Mouse (Mus musculus): Measurements from ENCODE around the gene Cald1. TPM values are rescaled to one million over a fixed set of nuclear protein-coding genes. Genes with fewer than 3 reads are reported as not detected.

Gene Cald1
- polyA plus RNA-seq, 1 experiment from 2014 or later, result 232 TPM

GRCm38 (mm10) chr6:34758340-34758739 lies 160.0 kb downstream of the Cald1 start:
- DNase-seq (ENCODE audit: low spot score), result no peak
- H3K27ac ChIP-seq (replicated peaks), result no peak overlapping the region
- H3K27me3 ChIP-seq (replicated peaks; ENCODE audit: low read depth, poor library complexity, severe bottlenecking), result no peaks in the 10 kb centered on the region
- 93% methylated on average over 2 of the region's 2 CpGs for WGBS
- no peaks in the 10 kb centered on the region for H3K4me1 ChIP-seq
- H3K9me3 ChIP-seq, result no peaks in the 10 kb centered on the region
- peaks cover 85% of the 10 kb centered on the region for H3K36me3 ChIP-seq (replicated peaks)
- H3K4me3 ChIP-seq, result no peak overlapping the region

GRCm38 (mm10) chr6:34760023-34760422 lies 161.7 kb downstream of the Cald1 start:
- Histone ChIP-seq H3K4me1 (no peaks in the 10 kb centered on the region), H3K27ac (replicated peaks) (no peak overlapping the region), H3K9me3 (no peaks in the 10 kb centered on the region), H3K4me3 (no peak overlapping the region), H3K36me3 (replicated peaks) (peaks cover 99% of the 10 kb centered on the region), H3K27me3 (replicated peaks; ENCODE audit: low read depth, poor library complexity, severe bottlenecking) (no peaks in the 10 kb centered on the region)
- WGBS, result 50% methylated on average over 4 of the region's 4 CpGs
- no peak for DNase-seq (ENCODE audit: low spot score)

DNA sequence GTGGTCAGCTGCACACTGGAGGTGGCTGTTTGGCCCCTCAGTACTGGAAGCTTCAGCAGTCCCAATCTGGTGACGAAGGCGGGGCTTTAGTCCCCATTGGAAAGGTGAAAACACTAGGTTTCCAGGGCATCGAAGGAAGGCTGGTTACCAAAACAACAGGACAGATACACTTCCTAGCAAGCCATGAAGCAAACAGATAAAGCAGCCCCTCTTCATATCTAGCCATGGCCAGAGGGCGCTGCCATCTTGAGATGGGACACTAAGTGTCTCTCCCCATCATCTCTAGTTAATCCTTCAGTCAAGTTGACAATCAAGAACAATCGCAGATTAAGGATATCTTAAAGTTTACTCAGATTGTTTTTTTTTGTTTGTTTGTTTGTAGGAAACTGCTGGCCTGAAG lies 167.4 kb downstream of the Cald1 start:
- Histone ChIP-seq H3K4me1 (no peaks in the 10 kb centered on the region), H3K27ac (replicated peaks) (no peak overlapping the region), H3K9me3 (no peaks in the 10 kb centered on the region), H3K4me3 (no peak overlapping the region), H3K27me3 (replicated peaks; ENCODE audit: low read depth, poor library complexity, severe bottlenecking) (no peaks in the 10 kb centered on the region), H3K36me3 (replicated peaks) (peaks cover 98% of the 10 kb centered on the region)
- no peak for DNase-seq (ENCODE audit: low spot score)
- WGBS, result 92% methylated on average over 5 of the region's 5 CpGs

GRCm38 (mm10) chr6:34769984-34770383 lies 171.7 kb downstream of the Cald1 start:
- WGBS, result 95% methylated on average over 2 of the region's 2 CpGs
- H3K27ac ChIP-seq (replicated peaks), result no peak overlapping the region
- no peaks in the 10 kb centered on the region for H3K9me3 ChIP-seq
- no peaks in the 10 kb centered on the region for H3K4me1 ChIP-seq
- peaks cover 96% of the 10 kb centered on the region for H3K36me3 ChIP-seq (replicated peaks)
- no peaks in the 10 kb centered on the region for H3K27me3 ChIP-seq (replicated peaks; ENCODE audit: low read depth, poor library complexity, severe bottlenecking)
- no peak for DNase-seq (ENCODE audit: low spot score)
- no peak overlapping the region for H3K4me3 ChIP-seq

DNA sequence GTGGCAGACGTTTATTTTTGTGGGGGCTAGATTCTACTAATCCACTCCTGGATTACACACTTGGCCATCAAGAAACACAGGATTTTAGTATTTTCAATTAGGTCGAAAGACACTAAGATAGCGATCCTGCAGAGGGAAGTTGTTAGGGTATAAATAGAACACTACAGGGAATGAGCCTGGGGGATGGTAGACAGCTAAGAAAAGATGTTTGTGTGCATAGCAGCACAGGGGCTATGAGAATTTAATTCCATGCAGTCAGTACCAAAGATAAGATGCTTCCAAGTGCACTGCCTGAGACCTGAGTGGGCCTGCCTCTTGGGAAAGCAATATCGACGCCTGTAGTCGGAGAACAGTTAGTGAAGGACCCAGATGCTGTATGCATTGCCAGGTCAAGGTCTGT lies 172.2 kb downstream of the Cald1 start:
- H3K4me3 ChIP-seq, result no peak overlapping the region
- no peaks in the 10 kb centered on the region for H3K27me3 ChIP-seq (replicated peaks; ENCODE audit: low read depth, poor library complexity, severe bottlenecking)
- H3K36me3 ChIP-seq (replicated peaks), result peaks cover 91% of the 10 kb centered on the region
- 90% methylated on average over 6 of the region's 6 CpGs for WGBS
- no peak overlapping the region for H3K27ac ChIP-seq (replicated peaks)
- DNase-seq (ENCODE audit: low spot score), result no peak
- no peaks in the 10 kb centered on the region for H3K4me1 ChIP-seq
- no peaks in the 10 kb centered on the region for H3K9me3 ChIP-seq

- no peak overlapping the region for H3K4me3 ChIP-seq
- no peak overlapping the region for H3K27ac ChIP-seq (replicated peaks)
- no peak for DNase-seq (ENCODE audit: low spot score)
- H3K27me3 ChIP-seq (replicated peaks; ENCODE audit: low read depth, poor library complexity, severe bottlenecking), result no peaks in the 10 kb centered on the region
- H3K4me1 ChIP-seq, result no peaks in the 10 kb centered on the region
- H3K36me3 ChIP-seq (replicated peaks), result peaks cover 39% of the 10 kb centered on the region
- no peaks in the 10 kb centered on the region for H3K9me3 ChIP-seq
Measured at GRCm38 (mm10) chr6:34776396-34776795, 178.1 kb downstream of the Cald1 start.

GRCm38 (mm10) chr6:34777094-34777493 lies 178.8 kb downstream of the Cald1 start:
- H3K27ac ChIP-seq (replicated peaks), result no peak overlapping the region
- H3K4me1 ChIP-seq, result no peaks in the 10 kb centered on the region
- no peaks in the 10 kb centered on the region for H3K27me3 ChIP-seq (replicated peaks; ENCODE audit: low read depth, poor library complexity, severe bottlenecking)
- H3K9me3 ChIP-seq, result no peaks in the 10 kb centered on the region
- no peak for DNase-seq (ENCODE audit: low spot score)
- 86% methylated on average over 2 of the region's 2 CpGs for WGBS
- H3K36me3 ChIP-seq (replicated peaks), result peaks cover 32% of the 10 kb centered on the region
- H3K4me3 ChIP-seq, result no peak overlapping the region

GRCm38 (mm10) chr6:34777981-34778668 lies 179.8 kb downstream of the Cald1 start:
- Histone ChIP-seq H3K4me3 (no peak overlapping the region), H3K36me3 (replicated peaks) (peaks cover 23% of the 10 kb centered on the region), H3K27me3 (replicated peaks; ENCODE audit: low read depth, poor library complexity, severe bottlenecking) (no peaks in the 10 kb centered on the region), H3K4me1 (no peaks in the 10 kb centered on the region), H3K27ac (replicated peaks) (no peak overlapping the region), H3K9me3 (no peaks in the 10 kb centered on the region)
- 73% methylated on average over 10 of the region's 10 CpGs for WGBS
- DNase-seq (ENCODE audit: low spot score), result no peak

DNA sequence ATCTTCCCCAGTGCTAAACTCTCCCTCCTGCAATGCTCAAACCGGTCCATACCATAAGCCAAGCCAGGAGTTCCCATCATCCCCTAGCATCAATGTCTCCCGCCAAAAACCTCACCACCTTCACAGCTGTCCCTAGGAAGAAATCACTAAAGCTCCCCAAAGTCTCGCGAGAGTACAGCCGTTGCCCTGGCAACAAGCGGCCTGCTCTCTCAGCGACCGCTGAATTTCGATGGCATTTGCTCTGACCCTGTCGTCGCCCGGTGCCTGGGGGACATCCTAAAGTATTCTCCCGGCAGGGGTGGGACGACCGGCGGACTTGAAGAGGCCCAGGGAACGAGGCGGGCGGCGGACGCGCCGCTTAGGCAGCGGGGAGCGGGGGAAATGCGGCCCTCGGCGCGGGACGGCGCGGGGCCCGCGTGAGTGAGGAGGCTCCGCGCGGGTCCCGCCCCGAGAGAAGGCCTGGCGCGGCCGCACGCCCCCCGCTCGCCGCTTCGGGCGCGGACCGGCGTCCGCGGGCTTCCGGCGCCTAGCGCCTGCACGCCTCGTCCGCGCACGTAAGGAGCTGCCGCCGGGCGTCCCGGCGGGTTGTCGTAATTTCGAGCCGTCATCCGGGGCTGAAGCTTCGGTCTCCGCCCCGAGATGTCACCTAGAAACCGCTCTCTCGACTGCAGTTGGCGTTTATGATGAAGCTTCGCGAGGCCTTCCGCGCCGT lies 182.1 kb downstream of the Cald1 start, which contains the start of gene Agbl3:
TSS of gene Agbl3 (plus strand) at position 202 of the 712 bp plus-strand sequence.
- H3K36me3 ChIP-seq (replicated peaks), result 0 out of 2 replicates have a peak, but pooled peaks cover 5% of the 10 kb centered on the region
- DNase-seq (ENCODE audit: low spot score), result peak; percentile 94
- no peaks in the 10 kb centered on the region for H3K4me1 ChIP-seq
- no peaks in the 10 kb centered on the region for H3K9me3 ChIP-seq
- H3K27ac ChIP-seq (replicated peaks), result peak within 1 kb of the TSS; percentile 94
- under 1% methylated on average over 81 of the region's 81 CpGs for WGBS
- H3K4me3 ChIP-seq, result peak within 1 kb of the TSS; percentile 69
- H3K27me3 ChIP-seq (replicated peaks; ENCODE audit: low read depth, poor library complexity, severe bottlenecking), result no peaks in the 10 kb centered on the region

DNA sequence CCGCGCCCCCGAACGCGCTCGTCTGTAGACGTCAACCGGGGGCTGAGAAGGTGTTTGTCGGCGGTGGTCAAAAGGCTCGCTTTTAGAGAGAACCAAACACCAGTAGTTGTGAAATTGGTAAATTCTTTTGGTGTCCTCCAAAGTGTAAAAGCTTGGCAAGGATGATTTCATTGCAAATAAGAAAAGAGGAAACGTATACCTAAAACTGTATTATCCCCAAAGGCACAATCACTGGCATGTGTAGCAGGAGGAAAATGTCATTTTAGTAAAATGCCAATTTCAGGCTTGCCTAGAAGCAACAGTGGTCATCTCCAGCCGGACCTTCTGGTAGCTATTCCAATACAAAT lies 182.6 kb downstream of the Cald1 start:
- Histone ChIP-seq H3K9me3 (no peaks in the 10 kb centered on the region), H3K27ac (replicated peaks) (peak overlapping the region; percentile 94), H3K4me3 (peak overlapping the region; percentile 69), H3K27me3 (replicated peaks; ENCODE audit: low read depth, poor library complexity, severe bottlenecking) (no peaks in the 10 kb centered on the region), H3K36me3 (replicated peaks) (0 out of 2 replicates have a peak, but pooled peaks cover 5% of the 10 kb centered on the region), H3K4me1 (no peaks in the 10 kb centered on the region)
- DNase-seq (ENCODE audit: low spot score), result no peak
- WGBS, result 8% methylated on average over 13 of the region's 13 CpGs

DNA sequence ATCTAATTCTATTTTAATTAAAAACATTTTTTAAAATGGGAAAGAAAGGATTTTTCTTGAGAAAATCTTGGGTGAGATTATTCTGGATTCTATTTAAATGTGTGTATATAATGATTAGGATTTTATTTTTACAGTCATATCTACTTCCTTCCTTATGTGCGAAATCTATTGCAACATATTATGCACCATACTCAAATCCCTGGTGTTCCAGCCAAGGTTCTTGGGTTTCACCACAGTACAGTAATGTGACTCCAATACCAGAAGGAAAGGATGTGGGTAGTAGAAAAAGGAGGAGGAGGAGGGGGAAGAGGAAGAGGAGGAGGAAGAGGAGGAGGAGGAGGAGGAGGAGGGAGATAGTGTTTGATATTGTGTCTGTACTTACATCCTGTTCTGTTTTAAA lies 184.2 kb downstream of the Cald1 start:
- no peaks in the 10 kb centered on the region for H3K9me3 ChIP-seq
- DNase-seq (ENCODE audit: low spot score), result no peak
- no peaks in the 10 kb centered on the region for H3K27me3 ChIP-seq (replicated peaks; ENCODE audit: low read depth, poor library complexity, severe bottlenecking)
- no peaks in the 10 kb centered on the region for H3K4me1 ChIP-seq
- H3K36me3 ChIP-seq (replicated peaks), result no peaks in the 10 kb centered on the region; the same call in 1 of the 2 replicates
- no peak overlapping the region for H3K27ac ChIP-seq (replicated peaks)
- 91% methylated on average over 1 of the region's 1 CpGs for WGBS
- no peak overlapping the region for H3K4me3 ChIP-seq

GRCm38 (mm10) chr6:34796881-34797280 lies 198.6 kb downstream of the Cald1 start:
- WGBS, result 83% methylated on average over 3 of the region's 3 CpGs
- no peak for DNase-seq (ENCODE audit: low spot score)
- Histone ChIP-seq H3K4me1 (no peaks in the 10 kb centered on the region), H3K4me3 (no peak overlapping the region), H3K27ac (replicated peaks) (no peak overlapping the region), H3K27me3 (replicated peaks; ENCODE audit: low read depth, poor library complexity, severe bottlenecking) (no peaks in the 10 kb centered on the region), H3K36me3 (replicated peaks) (no peaks in the 10 kb centered on the region), H3K9me3 (no peaks in the 10 kb centered on the region)

DNA sequence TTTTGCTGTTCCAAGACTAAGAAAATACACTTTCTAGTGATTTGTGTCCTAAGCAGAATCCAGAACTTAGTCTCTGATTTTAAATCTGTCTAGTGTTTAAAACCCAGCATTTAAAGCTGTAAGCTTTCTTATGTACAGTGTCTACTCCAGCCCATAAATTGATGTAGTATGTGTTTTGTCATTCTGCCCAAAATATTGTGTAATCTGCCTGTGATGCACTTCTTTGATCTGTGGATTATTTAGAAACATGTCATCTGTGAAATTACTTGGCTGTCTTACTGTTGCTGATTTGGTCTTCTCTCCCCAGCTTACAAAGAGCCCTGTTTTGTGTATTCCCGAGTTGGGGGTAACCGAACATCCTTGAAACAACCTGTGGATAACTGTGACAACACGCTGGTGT lies 199.6 kb downstream of the Cald1 start:
- 80% methylated on average over 3 of the region's 3 CpGs for WGBS
- Histone ChIP-seq H3K36me3 (replicated peaks) (no peaks in the 10 kb centered on the region), H3K4me3 (no peak overlapping the region), H3K9me3 (no peaks in the 10 kb centered on the region), H3K27me3 (replicated peaks; ENCODE audit: low read depth, poor library complexity, severe bottlenecking) (no peaks in the 10 kb centered on the region), H3K27ac (replicated peaks) (no peak overlapping the region), H3K4me1 (no peaks in the 10 kb centered on the region)
- DNase-seq (ENCODE audit: low spot score), result no peak

Measured in embryonic facial prominence, embryonic 10.5 days (tissue).